Mouse (Mus musculus): ENCODE measurements at regions not wholly inside any gene's neighbourhood (a gene's known extent, or its start where the extent isn't known, plus 50 kb on each side); places are given as distances from the start of the nearest gene placed in this dataset.

GRCm38 (mm10) chr16:13487659-13488058 lies 180.3 kb downstream of the Parn start:
- peak; percentile 45 for DNase-seq (ENCODE audit: low spot score)

- DNase-seq (ENCODE audit: low spot score) = no peak
These were observed 181.4 kb downstream of the Parn start for GRCm38 (mm10) chr16:13486571-13486970.

- no peak for DNase-seq (ENCODE audit: low spot score)
These were observed 187.7 kb downstream of the Parn start for GRCm38 (mm10) chr16:13480221-13480620.

- DNase-seq (ENCODE audit: low spot score) = no peak
These were observed 191.3 kb downstream of the Parn start for GRCm38 (mm10) chr16:13476653-13477052.

GRCm38 (mm10) chr16:13474956-13475355 lies 193.0 kb downstream of the Parn start:
- DNase-seq (ENCODE audit: low spot score) = no peak

GRCm38 (mm10) chr16:13474274-13474673 lies 193.7 kb downstream of the Parn start:
- no peak for DNase-seq (ENCODE audit: low spot score)

- DNase-seq (ENCODE audit: low spot score) = no peak
These were observed 200.8 kb downstream of the Parn start for GRCm38 (mm10) chr16:13467139-13467538.

Data from retina, embryonic 14.5 days (tissue).